Mouse (Mus musculus) forebrain, embryonic 15.5 days (tissue): ENCODE data around the gene Ube2d1. TPM values are rescaled to one million over a fixed set of nuclear protein-coding genes. Genes with fewer than 3 reads are reported as not detected.

ENCODE experiments used
- ATAC-seq: fragments of 200-750 bp; cut with Nextera tagmentation; replicated peaks from 2 replicates; pipeline ENCODE4 v1.8.0; 2017; ENCODE audit warnings: mild to moderate bottlenecking, moderate TSS enrichment, moderate library complexity
- H3K27ac ChIP-seq: fragments of 300-500 bp; sonication (generic); replicated peaks from 2 replicates; pipeline ENCODE4 v1.5.1; 2015; ENCODE audit warnings: mild to moderate bottlenecking, inconsistent platforms
- H3K27me3 ChIP-seq: fragments of 300-500 bp; sonication (generic); 2 replicates; pipeline ENCODE4 v1.6.1; 2015; ENCODE audit warnings: inconsistent platforms
- H3K36me3 ChIP-seq: fragments of 300-500 bp; sonication (generic); 2 replicates; pipeline ENCODE4 v1.6.1; 2015; ENCODE audit warnings: mild to moderate bottlenecking, inconsistent platforms
- H3K4me1 ChIP-seq: fragments of 300-500 bp; sonication (generic); 2 replicates; pipeline ENCODE4 v1.6.1; 2015; ENCODE audit warnings: inconsistent platforms
- H3K4me2 ChIP-seq: fragments of 300-500 bp; sonication (generic); replicated peaks from 2 replicates; pipeline ENCODE4 v1.6.1; 2015; ENCODE audit warnings: mild to moderate bottlenecking, inconsistent platforms
- H3K4me3 ChIP-seq: fragments of 300-500 bp; sonication (generic); 2 replicates; pipeline ENCODE4 v1.5.1; 2015; ENCODE audit warnings: mild to moderate bottlenecking, inconsistent platforms
- H3K9ac ChIP-seq: fragments of 300-500 bp; sonication (generic); replicated peaks from 2 replicates; pipeline ENCODE4 v1.6.1; 2015; ENCODE audit warnings: mild to moderate bottlenecking, inconsistent platforms
- H3K9me3 ChIP-seq: fragments of 300-500 bp; sonication (generic); 2 replicates; pipeline ENCODE4 v1.6.1; 2016; ENCODE audit warnings: inconsistent platforms
- WGBS: fragments of 180-500 bp; shearing (Covaris S2); methylation state at CpG from one replicate; pipeline ENCODE4 v1.1.7; 2015; ENCODE audit warnings: mixed read lengths; 5-methylcytosine and 5-hydroxymethylcytosine counted together
- polyA plus RNA-seq: library from polyadenylated mRNA; unstranded; fragments of >200 nt; fragmentation: Nextera tagmentation; extraction: Ambion mirVana; gene quantifications from 2 replicates; pipeline ENCODE4 v1.2.1, GENCODE M21; 2015

The Ube2d1 gene
- polyA plus RNA-seq, 1 experiment from 2014 or later, result 173 TPM

GRCm38 (mm10) chr10:71316056-71316455 is 31.0 kb upstream of the Ube2d1 start:
- H3K4me1 ChIP-seq, result no peaks in the 10 kb centered on the region
- 81% methylated on average over 11 of the region's 11 CpGs for WGBS
- no peaks in the 10 kb centered on the region for H3K27me3 ChIP-seq
- H3K9me3 ChIP-seq, result no peaks in the 10 kb centered on the region
- no peak for ATAC-seq
- H3K4me3 ChIP-seq, result no peak overlapping the region
- H3K4me2 ChIP-seq, result no peak overlapping the region
- no peak overlapping the region for H3K9ac ChIP-seq
- no peak overlapping the region for H3K27ac ChIP-seq
- H3K36me3 ChIP-seq, result no peaks in the 10 kb centered on the region

GRCm38 (mm10) chr10:71314596-71314995 is 29.5 kb upstream of the Ube2d1 start:
- 83% methylated on average over 3 of the region's 3 CpGs for WGBS
- H3K27me3 ChIP-seq, result no peaks in the 10 kb centered on the region
- no peak overlapping the region for H3K4me2 ChIP-seq

GRCm38 (mm10) chr10:71310288-71310687 is 25.2 kb upstream of the Ube2d1 start:
- H3K4me3 ChIP-seq, result no peak overlapping the region
- 64% methylated on average over 3 of the region's 3 CpGs for WGBS
- no peaks in the 10 kb centered on the region for H3K4me1 ChIP-seq
- no peak overlapping the region for H3K9ac ChIP-seq
- no peak overlapping the region for H3K4me2 ChIP-seq
- H3K27me3 ChIP-seq, result no peaks in the 10 kb centered on the region
- no peaks in the 10 kb centered on the region for H3K9me3 ChIP-seq
- H3K27ac ChIP-seq, result no peak overlapping the region
- no peaks in the 10 kb centered on the region for H3K36me3 ChIP-seq
- no peak for ATAC-seq

More at GRCm38 (mm10) chr10:71314596-71314995, 29.5 kb upstream of the Ube2d1 start:
- no peak for ATAC-seq
- Histone ChIP-seq H3K9me3 (no peaks in the 10 kb centered on the region), H3K36me3 (no peaks in the 10 kb centered on the region), H3K4me3 (no peak overlapping the region), H3K27ac (no peak overlapping the region), H3K9ac (no peak overlapping the region), H3K4me1 (no peaks in the 10 kb centered on the region)

- no peaks in the 10 kb centered on the region for H3K4me1 ChIP-seq
- H3K36me3 ChIP-seq, result no peaks in the 10 kb centered on the region
- no peaks in the 10 kb centered on the region for H3K9me3 ChIP-seq
- ATAC-seq, result no peak
- no peaks in the 10 kb centered on the region for H3K27me3 ChIP-seq
- no peak overlapping the region for H3K27ac ChIP-seq
- 95% methylated on average over 5 of the region's 5 CpGs for WGBS
- no peak overlapping the region for H3K4me3 ChIP-seq
- H3K9ac ChIP-seq, result no peak overlapping the region
- H3K4me2 ChIP-seq, result no peak overlapping the region
Measured at GRCm38 (mm10) chr10:71308199-71308598, 23.1 kb upstream of the Ube2d1 start.

- Histone ChIP-seq H3K4me1 (no peaks in the 10 kb centered on the region), H3K27ac (no peak overlapping the region), H3K9me3 (no peaks in the 10 kb centered on the region), H3K4me3 (no peak overlapping the region), H3K27me3 (no peaks in the 10 kb centered on the region), H3K9ac (no peak overlapping the region), H3K4me2 (no peak overlapping the region), H3K36me3 (no peaks in the 10 kb centered on the region)
- ATAC-seq, result no peak
- WGBS, result 81% methylated on average over 6 of the region's 6 CpGs
Measured at GRCm38 (mm10) chr10:71306759-71307158, 21.7 kb upstream of the Ube2d1 start.

GRCm38 (mm10) chr10:71306190-71306589 is 21.1 kb upstream of the Ube2d1 start:
- H3K4me3 ChIP-seq, result no peak overlapping the region
- no peak for ATAC-seq
- H3K9me3 ChIP-seq, result no peaks in the 10 kb centered on the region
- peak overlapping the region; percentile 19; the same call in 1 of the 2 replicates for H3K4me2 ChIP-seq
- no peaks in the 10 kb centered on the region for H3K36me3 ChIP-seq
- H3K27ac ChIP-seq, result no peak overlapping the region
- 35% methylated on average over 6 of the region's 6 CpGs for WGBS
- no peaks in the 10 kb centered on the region for H3K4me1 ChIP-seq
- H3K9ac ChIP-seq, result no peak overlapping the region
- H3K27me3 ChIP-seq, result no peaks in the 10 kb centered on the region

- Histone ChIP-seq H3K4me1 (no peaks in the 10 kb centered on the region), H3K4me2 (no peak overlapping the region), H3K9me3 (no peaks in the 10 kb centered on the region), H3K4me3 (no peak overlapping the region), H3K36me3 (no peaks in the 10 kb centered on the region), H3K9ac (no peak overlapping the region), H3K27ac (no peak overlapping the region), H3K27me3 (no peaks in the 10 kb centered on the region)
- ATAC-seq, result no peak
- WGBS, result 24% methylated on average over 5 of the region's 5 CpGs
Measured at GRCm38 (mm10) chr10:71302490-71302889, 17.4 kb upstream of the Ube2d1 start.

GRCm38 (mm10) chr10:71300161-71300560 is 15.1 kb upstream of the Ube2d1 start:
- no peak overlapping the region for H3K4me2 ChIP-seq
- no peaks in the 10 kb centered on the region for H3K9me3 ChIP-seq
- no peak overlapping the region for H3K27ac ChIP-seq
- H3K9ac ChIP-seq, result no peak overlapping the region
- ATAC-seq, result no peak
- H3K27me3 ChIP-seq, result no peaks in the 10 kb centered on the region
- no peak overlapping the region for H3K4me3 ChIP-seq
- 83% methylated on average over 16 of the region's 16 CpGs for WGBS
- no peaks in the 10 kb centered on the region for H3K4me1 ChIP-seq
- no peaks in the 10 kb centered on the region for H3K36me3 ChIP-seq

GRCm38 (mm10) chr10:71293245-71293644 is 8.2 kb upstream of the Ube2d1 start:
- Histone ChIP-seq H3K27me3 (no peaks in the 10 kb centered on the region), H3K4me1 (peaks cover 7% of the 10 kb centered on the region; the same call in 1 of the 2 replicates), H3K9me3 (no peaks in the 10 kb centered on the region), H3K36me3 (no peaks in the 10 kb centered on the region), H3K4me2 (no peak overlapping the region), H3K4me3 (no peak overlapping the region), H3K9ac (no peak overlapping the region), H3K27ac (no peak overlapping the region)
- 57% methylated on average over 4 of the region's 4 CpGs for WGBS
- ATAC-seq, result no peak

GRCm38 (mm10) chr10:71292254-71292653 is 7.2 kb upstream of the Ube2d1 start:
- Histone ChIP-seq H3K27me3 (no peaks in the 10 kb centered on the region), H3K4me1 (peaks cover 7% of the 10 kb centered on the region; the same call in 1 of the 2 replicates), H3K4me3 (no peak overlapping the region), H3K9ac (no peak overlapping the region), H3K27ac (no peak overlapping the region), H3K4me2 (no peak overlapping the region), H3K9me3 (no peaks in the 10 kb centered on the region), H3K36me3 (no peaks in the 10 kb centered on the region)
- no peak; the same call in 1 of the 2 replicates for ATAC-seq
- whole genome bisulfite sequencing, result 10% methylated on average over 9 of the region's 11 CpGs

GRCm38 (mm10) chr10:71291801-71292200 is 6.7 kb upstream of the Ube2d1 start:
- H3K4me3 ChIP-seq, result no peak overlapping the region
- no peaks in the 10 kb centered on the region for H3K36me3 ChIP-seq
- H3K4me1 ChIP-seq, result peaks cover 7% of the 10 kb centered on the region; the same call in 1 of the 2 replicates
- H3K9ac ChIP-seq, result no peak overlapping the region
- no peak overlapping the region for H3K4me2 ChIP-seq
- H3K9me3 ChIP-seq, result no peaks in the 10 kb centered on the region
- WGBS, result 26% methylated on average over 4 of the region's 4 CpGs
- H3K27ac ChIP-seq, result no peak overlapping the region
- no peaks in the 10 kb centered on the region for H3K27me3 ChIP-seq
- ATAC-seq, result no peak; the same call in 1 of the 2 replicates

GRCm38 (mm10) chr10:71291179-71291661 is 6.2 kb upstream of the Ube2d1 start:
- Histone ChIP-seq H3K27ac (no peak overlapping the region), H3K9ac (no peak overlapping the region), H3K9me3 (no peaks in the 10 kb centered on the region), H3K36me3 (no peaks in the 10 kb centered on the region), H3K27me3 (no peaks in the 10 kb centered on the region), H3K4me3 (no peak overlapping the region), H3K4me1 (peaks cover 7% of the 10 kb centered on the region; the same call in 1 of the 2 replicates), H3K4me2 (no peak overlapping the region)
- ATAC-seq, result no peak
- WGBS, result 20% methylated on average over 3 of the region's 3 CpGs

GRCm38 (mm10) chr10:71284511-71285125 is 444 bp downstream of the Ube2d1 start:
- peak overlapping the region; percentile 52 for H3K4me2 ChIP-seq
- 0% methylated on average over 41 of the region's 41 CpGs for WGBS
- peak; percentile 82 for ATAC-seq
- H3K4me1 ChIP-seq, result peaks cover 43% of the 10 kb centered on the region
- H3K4me3 ChIP-seq, result peak overlapping the region; percentile 76
- no peaks in the 10 kb centered on the region for H3K9me3 ChIP-seq
- H3K36me3 ChIP-seq, result no peaks in the 10 kb centered on the region
- peak overlapping the region; percentile 86 for H3K27ac ChIP-seq
- no peaks in the 10 kb centered on the region for H3K27me3 ChIP-seq
- H3K9ac ChIP-seq, result peak overlapping the region; percentile 96
